Mouse (Mus musculus) large intestine, adult 2 months (tissue): Measurements from ENCODE around the gene Fign. TPM values are rescaled to one million over a fixed set of nuclear protein-coding genes. Genes with fewer than 3 reads are reported as not detected.

Experiments used
- DNase-seq: peaks from one replicate; pipeline ENCODE4 v3.0.0-alpha.2; 2012; ENCODE audit warnings: low read depth, low spot score
- WGBS: fragments of 180-500 bp; shearing (Covaris S2); methylation state at CpG from one replicate; pipeline ENCODE4 v1.1.7; 2018; 5-methylcytosine and 5-hydroxymethylcytosine counted together
- polyA plus RNA-seq: library from polyadenylated mRNA; depleted of rRNA; stranded (reverse); fragments of >200 nt; gene quantifications from 2 replicates; pipeline ENCODE4 v1.2.3, GENCODE M21; 2012; rRNA removed

The Fign gene
- polyA plus RNA-seq: 0.12 and 0.35 TPM in 2 replicates

DNA sequence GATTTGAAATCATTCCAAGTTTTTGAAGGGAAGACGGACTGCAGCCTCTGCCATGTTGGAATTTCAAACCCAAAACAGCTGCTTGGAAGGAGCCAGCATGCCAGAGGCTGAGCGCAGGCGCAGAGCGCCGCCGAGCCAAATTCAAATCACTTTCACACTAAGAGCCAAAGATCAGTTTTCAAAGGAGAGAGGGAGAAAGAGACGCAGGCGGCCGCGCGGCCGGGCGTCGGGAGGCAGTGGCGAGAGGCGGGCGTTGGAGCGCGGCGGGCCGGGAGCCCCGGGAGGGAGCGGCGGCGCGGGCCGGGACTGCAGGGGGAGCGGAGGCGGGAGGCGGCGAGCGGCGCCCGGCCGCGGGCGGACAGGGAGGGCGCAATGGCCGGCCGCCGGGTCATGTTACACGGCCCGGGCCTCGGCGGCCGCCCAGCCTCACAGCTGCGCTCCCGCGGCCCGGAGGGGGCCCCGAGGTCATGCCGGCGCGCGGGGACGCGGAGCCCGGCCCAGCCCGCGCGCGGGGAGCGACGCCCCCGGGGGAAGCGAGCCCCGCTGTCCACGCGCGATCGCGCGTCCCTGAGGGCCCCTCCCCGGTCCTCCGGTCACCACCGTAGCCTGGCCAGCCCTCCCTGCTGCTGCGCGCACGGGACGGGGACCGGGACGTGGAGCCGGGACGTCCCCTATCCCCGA lies at the start of gene Fign:
Gene Fign, minus strand, starts transcription at position 102 of the 681 bp plus-strand sequence.
- WGBS: under 1% methylated on average over 64 of the region's 85 CpGs
- DNase-seq: no peak

GRCm38 (mm10) chr2:64133597-64133996 lies 35.8 kb upstream of the Fign start:
- no peak for DNase-seq
- 30% methylated on average over 4 of the region's 4 CpGs for WGBS

DNA sequence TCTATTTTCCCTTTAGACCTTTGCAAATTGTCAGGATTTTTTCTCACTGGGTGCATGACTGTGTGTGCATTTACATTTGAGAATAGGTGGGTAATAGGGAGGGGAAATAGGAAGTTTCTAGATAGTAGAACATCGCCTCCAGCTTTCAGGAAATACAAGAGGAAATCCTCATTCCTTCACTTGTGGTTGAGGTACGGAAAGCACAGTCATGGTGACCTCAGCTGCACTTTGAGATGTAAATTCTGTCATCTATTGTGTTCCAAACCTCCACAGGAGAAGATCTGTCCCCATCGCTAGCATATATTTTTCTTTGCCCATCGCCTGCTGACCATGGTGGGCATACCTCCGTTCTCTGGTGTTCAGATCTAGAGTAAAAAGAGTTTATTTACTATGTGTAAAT lies 22.7 kb upstream of the Fign start:
- no peak for DNase-seq
- WGBS: 87% methylated on average over 5 of the region's 5 CpGs

DNA sequence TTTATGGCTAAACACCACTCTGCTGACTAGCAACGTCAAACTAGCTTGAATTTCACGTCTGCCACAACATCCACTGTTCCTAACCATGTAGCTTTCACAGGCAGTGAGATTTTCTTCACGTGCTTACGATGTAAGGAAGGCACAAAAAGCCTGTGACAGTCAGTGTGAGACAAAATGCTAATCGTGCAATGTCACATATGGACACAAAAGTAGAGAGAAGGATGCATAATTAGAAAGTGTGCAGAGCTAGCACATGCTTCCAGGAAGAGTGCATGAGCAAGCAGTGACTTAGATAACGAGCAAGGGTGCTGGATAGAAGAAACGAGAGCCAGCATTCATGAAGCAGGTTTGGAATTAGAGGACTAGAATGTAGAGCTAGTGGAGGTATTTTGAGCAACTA lies 18.8 kb upstream of the Fign start:
- 62% methylated on average over 7 of the region's 7 CpGs for WGBS
- no peak for DNase-seq

DNA sequence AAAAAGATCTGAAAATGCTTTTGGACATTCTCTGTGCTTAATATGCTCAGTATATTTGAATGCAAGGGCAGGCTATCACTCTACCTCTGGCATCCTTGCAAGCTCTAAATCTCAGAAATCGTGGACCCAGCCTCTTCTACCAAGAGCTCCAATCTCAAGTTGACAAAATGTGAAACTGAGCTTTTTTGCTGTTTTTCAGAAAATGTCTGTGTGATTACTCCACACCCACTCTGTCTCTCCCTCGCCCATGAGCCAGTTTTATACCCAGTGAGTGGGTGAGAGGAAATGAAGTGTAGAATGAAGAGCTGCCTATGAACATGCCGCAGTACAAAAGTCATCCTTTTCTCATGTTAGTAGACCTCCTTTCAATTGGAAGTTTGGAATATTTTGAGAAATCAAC lies 13.3 kb upstream of the Fign start:
- WGBS: 76% methylated on average over 3 of the region's 3 CpGs

GRCm38 (mm10) chr2:64109860-64110259 lies 12.0 kb upstream of the Fign start:
- WGBS: 81% methylated on average over 4 of the region's 4 CpGs
- DNase-seq: no peak

More for the DNA sequence above, 13.3 kb upstream of the Fign start:
- DNase-seq: no peak

DNA sequence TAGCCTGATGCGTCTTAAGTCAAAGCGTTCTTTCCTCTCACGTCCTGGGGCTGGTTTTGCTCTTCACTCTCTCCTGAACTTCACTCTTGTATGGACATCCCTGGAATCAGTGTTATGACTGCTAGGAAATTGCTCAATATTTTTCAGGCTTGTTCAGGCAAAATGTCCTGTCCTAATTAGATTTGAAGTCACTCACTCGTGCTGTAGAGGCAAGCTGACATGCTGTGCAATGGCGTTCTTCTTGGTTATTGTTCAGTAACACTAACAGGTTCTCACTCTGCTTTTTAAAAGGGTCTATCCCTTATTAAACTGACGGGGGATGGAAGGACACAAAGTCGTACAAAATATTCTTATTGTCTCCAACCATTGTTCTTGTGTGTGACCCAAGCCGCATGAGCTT lies 10.2 kb upstream of the Fign start:
- DNase-seq: no peak
- WGBS: 87% methylated on average over 8 of the region's 8 CpGs

DNA sequence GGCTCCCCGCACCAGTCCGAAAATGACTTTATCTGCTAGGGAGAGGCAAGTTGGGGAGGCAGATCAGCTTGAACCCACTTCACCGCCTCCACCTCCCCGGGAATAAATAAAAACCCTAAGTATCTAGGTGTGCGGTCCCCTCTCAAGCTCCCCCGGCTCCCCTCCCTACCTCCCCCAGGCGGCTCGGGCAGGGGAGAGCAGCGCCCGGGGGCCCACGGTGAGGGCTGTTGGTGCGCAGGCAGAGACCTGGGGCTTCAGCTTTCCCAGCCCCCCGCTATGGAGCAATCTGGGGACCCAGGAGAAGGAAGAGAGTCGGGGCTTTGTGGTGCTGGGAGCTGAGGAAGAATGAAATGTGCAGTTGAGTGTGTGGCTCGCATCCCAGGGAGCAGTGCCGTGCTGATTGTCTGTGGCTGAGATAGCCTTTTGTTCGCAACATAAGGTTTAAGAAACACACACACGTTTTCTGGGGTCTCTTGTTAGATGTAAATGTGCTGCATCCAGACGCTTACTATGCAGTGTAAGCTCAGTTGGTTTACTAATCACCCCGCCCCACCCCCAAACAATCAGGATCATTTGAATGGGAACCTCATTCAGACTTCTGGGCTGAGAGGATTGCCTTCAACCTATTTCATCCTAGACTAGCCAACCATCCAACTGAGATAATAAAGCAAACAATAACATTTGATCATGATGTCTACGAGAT lies 931 bp upstream of the Fign start:
- DNase-seq: no peak
- 10% methylated on average over 21 of the region's 21 CpGs for WGBS

DNA sequence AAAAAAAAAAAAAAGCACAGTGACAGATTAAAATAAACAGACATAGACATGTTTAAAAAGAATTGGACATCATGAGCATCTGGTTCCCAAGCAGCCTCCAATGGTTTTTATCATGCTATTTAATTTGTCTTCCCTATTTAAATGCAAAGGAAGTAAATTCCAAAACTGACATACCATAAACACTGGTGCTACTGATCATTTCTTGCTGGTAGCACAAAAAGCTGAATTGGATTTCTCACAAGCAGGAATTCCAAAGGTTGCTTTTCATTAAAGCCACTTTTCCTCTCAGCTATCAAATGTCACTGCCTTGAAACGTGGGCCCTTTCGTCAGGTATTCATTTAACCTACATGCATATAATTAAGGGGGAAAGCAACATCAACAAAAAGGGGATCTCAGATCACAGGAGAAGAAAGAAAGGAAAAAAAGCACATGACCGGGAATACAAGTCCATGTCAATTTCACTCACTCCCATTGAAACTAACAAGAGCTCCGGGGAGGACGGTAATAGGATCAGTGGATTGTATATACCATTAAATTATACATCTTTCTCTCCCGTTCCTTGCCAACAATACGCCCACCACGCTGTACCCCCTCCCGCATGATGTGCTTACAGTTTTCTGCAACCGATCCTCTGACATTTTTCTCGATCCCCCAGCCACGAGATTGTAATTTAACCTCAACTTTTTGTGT lies 972 bp downstream of the Fign start:
- WGBS: 4% methylated on average over 12 of the region's 12 CpGs
- DNase-seq: no peak

DNA sequence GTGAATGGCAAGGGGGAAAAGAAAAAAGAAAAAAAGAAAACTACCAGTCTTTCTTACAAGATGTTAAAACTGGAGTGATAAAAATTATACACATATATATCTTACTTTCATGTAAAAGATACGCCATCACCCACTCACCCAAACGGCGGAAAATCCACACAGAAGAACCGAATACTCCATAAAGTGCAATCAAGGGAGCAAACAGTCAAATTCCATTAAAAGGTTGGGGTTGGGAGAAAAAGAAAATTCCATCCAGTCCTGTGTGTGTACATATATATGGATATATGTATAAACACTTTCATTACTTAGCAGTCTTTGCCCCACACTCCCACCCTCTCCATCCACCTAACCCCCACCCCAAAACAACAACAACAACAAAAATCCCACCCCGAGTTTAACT lies 1.7 kb downstream of the Fign start:
- WGBS: 60% methylated on average over 5 of the region's 5 CpGs
- DNase-seq: no peak

DNA sequence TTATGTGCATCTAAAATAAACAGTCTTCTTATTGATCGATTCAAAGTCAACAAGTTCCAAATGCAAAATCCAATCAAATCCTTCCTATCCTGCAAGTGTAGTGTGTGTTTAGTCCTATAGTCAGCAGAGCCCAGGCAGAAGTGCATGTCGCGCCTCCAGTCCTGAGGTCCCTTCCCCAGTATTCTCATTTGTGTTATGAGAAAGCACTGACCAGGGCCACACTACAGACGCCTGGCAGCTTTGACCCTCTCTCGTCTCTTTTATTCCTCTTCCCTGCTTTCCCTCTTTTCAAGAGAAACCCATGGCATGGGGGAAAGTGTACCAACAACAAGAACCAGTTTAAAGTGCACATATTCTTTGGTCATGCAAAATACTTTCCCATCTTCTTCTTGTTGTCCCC lies 2.3 kb downstream of the Fign start:
- no peak for DNase-seq
- 55% methylated on average over 5 of the region's 5 CpGs for WGBS

DNA sequence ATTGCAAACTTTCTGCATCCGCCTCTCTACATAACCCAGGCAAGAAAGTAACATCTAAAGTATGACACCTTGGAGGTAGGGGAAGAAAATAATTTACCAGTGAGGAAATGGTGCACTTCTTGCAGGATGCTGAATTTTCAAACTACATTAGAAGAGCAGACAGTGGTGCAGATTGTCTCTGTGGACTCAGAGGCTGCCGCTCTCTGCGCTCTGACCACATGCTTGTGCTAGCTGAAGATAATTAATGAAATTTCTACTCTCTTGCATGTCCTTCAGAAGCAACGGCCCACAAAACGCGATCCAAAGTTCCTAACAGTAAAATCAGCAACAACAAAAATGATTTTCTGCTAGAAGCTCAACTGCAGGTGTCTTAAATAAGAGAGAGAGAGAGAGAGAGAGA lies 4.8 kb downstream of the Fign start:
- 77% methylated on average over 6 of the region's 6 CpGs for WGBS
- no peak for DNase-seq

DNA sequence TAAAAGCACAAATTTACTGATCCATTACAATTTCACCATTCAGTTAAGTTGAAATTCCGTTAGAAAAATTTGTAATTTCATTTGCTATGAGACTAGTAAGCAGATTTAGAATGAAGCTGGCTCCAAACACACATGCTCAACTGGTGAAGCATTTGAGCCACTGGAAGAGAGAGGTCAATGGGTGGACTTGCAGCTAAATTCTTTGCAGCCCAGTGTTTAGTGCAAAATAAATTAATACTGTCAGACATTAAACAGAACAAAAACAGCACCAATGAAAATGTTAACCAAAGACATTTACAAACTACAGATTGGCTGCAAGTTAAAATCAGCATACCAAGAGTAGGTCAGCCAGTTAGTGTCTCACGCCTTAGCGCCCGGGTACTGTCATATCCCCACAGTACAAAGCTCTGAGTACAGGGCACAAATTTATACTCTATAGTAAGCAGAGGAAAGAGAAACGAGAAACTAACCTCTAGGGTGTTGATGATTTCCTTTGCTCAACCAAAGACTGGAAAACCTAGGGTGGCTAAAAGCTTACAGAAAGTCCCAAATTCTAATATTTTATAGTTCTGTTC lies 13.9 kb downstream of the Fign start:
- DNase-seq: no peak

DNA sequence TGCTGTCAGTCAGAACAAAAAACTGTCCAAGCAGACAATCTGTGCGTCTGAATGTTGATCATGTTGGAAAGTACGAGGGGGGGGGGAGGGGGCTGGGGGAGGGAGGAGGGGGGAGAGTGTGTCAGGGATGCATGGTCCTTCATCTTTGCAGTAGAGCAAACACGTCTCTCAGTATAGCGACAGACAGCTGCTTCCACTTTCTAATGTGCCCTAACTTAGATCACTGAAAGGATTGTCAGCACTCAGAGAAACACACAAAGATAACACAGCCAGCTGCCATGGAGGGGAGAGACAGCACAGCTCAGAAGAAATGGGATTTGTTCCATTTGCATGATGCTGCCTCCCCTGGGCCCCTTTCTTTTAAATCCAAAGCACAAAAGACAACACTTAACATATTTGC lies 18.1 kb downstream of the Fign start:
- no peak for DNase-seq
- WGBS: 66% methylated on average over 4 of the region's 4 CpGs

More for the DNA sequence above, 13.9 kb downstream of the Fign start:
- WGBS: 64% methylated on average over 5 of the region's 5 CpGs

DNA sequence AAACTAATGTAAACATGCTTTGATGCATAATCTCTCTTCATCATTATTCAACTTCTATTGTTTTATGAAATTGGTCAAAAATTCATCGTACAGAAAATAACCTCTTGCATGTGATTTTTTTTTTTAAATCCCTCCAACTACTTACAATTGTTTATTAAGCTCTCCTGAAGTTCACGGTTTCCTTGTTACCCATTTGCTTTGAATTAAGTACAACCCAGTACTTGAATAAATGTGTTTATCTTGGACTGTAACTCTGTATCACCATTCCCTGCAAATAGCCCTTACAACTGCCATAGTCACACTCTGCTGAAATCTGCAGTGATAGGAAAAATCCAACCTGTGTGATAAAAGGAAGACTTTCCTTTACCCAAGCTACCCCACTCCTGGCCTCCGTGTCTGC lies 19.3 kb downstream of the Fign start:
- 83% methylated on average over 3 of the region's 3 CpGs for WGBS
- no peak for DNase-seq

DNA sequence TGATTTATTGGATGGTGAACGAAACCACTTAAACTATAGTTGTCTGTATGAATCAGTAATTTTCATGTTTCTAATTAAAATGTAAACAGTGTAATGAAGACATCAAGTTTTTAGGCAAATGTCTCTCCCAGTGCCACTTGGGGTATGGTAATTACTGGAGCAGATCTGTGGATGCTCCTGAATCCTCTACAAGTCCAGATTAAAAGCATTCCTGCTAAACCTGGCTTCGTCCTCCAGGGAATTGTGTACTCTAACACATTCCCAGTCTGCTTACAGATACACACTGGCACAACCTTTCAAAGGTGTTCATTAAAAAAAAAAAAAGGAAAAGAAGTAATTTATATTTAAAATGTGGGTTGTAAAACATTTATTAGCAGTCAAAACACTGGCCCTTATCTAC lies 20.0 kb downstream of the Fign start:
- 70% methylated on average over 2 of the region's 2 CpGs for WGBS
- no peak for DNase-seq

DNA sequence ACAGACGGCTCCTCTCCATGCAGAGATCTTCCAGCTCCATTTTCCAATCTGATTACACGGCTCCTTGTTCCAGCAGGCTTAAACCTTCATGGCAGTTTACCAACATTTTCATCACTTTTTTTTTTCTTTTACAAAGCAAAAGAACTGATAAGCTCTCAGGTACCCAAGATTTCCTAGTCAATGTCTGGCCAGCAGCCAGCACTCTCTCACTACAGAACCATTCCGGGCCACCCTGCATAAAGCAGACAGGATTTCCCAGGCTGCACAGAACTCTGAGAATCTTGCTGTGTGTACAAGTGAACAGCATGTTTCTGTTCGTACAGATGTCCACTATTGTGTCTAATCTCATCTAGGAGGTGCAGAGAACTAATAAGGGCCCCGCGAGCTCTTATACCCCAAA lies 22.0 kb downstream of the Fign start:
- 65% methylated on average over 6 of the region's 6 CpGs for WGBS
- no peak for DNase-seq

DNA sequence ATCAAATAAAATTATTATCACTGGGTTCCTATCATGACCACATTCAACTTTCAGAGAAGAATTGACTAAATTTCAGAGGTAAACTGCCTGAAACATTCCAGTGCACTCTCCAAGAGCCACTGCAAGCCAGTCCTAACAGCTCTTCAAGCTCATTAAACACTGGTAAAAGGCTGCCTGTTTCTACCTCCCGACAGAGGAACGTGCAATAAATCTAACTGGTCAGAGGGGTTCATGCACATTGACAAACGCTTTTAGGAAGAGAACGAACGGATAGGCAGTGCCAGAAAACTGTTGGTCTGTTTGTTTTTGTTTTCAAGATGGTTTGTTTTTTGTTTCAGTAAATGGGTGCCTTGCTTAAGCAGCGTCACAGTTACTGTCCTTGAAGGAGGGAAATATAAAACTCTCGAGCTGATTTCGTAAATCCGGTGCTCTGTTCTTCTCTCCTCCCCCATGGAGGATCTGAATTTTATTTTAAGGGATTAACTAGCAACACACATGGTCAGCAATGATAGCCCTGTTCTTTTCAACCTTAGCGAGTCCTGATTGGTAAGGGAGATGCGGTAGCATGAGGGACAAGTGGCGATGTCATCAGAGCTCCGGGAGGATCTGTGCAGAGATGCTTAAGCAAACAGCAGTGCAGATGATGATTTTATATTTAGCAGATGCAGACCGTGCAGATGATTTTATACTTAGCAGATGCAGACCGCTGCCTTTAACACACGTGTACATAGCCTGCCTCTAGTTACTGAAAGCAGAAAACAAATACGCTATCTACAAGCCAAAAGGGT lies 23.0 kb downstream of the Fign start:
- 26% methylated on average over 17 of the region's 17 CpGs for WGBS
- no peak for DNase-seq

- WGBS: 47% methylated on average over 4 of the region's 4 CpGs
- DNase-seq: no peak
Measured at GRCm38 (mm10) chr2:64072158-64072557, 25.7 kb downstream of the Fign start.
